Mouse (Mus musculus) kidney, postnatal 10 days (tissue): ENCODE measurements around the gene Snap47.
"Not testable (repeated sequence)": the region's sequence is repeated elsewhere in the genome, so short reads cannot be mapped to it uniquely, and the experiment has no call there.

ENCODE experiments used
- DNase-seq: peaks from one replicate; pipeline ENCODE4 v3.0.0; 2021; ENCODE audit warnings: mixed read lengths

Gene Snap47

GRCm38 (mm10) chr11:59421436-59421835 lies 29.6 kb downstream of the Snap47 start:
- peak; percentile 34 for DNase-seq

- DNase-seq, result peak; percentile 38
These were observed 32.3 kb downstream of the Snap47 start for GRCm38 (mm10) chr11:59418708-59419107.

DNA sequence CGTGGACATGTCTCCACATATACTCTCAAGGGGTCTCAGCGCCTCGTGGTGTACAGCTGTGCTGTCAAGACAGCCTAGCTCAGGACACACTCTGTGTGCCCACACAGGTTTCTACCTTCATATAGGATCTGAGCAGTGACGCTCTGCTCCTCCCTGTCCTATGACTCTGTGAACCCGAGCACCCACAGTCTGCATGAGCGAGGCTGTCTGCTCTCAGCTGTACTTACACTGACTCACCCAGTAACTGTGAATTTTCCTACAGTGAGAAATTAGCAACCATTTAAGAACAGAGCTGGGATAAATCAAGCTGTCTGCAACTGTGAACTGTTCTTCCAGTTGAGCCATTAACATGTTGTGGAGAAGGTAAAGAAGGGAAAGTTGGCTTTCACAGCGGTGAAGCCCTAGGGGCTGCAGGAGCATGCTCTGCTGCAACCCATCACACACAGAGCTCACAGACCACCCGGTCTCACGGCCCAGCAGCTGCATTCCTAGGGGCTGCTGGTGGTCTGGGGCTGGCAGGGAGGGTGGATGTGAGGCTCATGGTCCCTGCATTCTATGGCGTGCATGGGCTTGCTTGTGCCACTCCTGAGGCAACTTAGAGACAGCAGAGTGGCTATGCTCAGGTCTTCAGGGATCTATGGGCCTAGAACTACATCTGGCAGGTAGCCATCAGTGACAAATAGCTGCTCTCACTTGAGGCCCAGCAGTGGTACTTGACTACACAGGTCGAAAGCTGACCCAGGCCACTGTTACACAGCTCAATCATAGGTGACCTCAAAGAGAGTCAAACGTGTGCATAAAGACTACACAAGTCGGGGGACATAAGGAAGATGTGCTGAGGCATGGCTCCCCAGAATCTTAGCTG lies 37.8 kb downstream of the Snap47 start:
- DNase-seq, result no peak

DNA sequence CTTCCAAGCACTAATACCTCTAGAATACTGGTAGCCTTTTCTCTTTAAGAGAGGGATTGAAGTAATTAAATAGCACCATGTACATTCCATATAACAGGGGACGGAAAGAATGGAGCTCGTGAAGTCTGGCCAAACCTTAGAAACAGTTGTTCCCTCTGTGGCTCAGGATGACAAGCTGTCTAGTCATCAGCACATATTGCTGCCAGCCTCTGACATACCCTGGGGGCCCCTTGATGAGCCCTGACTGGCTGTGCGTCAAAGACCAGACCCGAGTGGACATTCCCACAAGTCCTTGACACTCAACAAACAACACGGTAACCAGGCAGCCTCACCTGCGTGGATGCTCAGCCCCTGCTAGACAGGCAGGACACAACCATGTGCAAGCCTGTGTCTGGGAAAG lies 38.9 kb downstream of the Snap47 start:
- DNase-seq, result no peak

DNA sequence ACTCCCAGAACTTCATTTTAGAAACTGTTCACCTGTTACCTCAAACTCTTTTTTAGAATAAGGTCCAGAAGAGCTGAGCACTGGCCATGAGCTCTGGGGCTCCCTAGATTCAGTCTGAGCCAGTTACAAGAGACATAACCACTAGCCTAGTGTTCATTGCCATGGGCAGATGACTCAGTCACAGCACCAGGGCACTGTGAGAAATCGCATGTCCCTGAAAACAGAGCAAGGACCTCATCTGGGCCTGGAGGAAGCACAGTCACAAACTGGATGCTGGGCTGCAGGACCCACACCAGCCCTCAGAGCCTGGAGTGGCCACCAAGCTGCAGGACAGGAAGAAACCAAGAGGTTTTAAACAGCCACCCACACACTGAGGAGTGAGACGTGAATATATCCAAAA lies 40.1 kb downstream of the Snap47 start:
- DNase-seq, result no peak

DNA sequence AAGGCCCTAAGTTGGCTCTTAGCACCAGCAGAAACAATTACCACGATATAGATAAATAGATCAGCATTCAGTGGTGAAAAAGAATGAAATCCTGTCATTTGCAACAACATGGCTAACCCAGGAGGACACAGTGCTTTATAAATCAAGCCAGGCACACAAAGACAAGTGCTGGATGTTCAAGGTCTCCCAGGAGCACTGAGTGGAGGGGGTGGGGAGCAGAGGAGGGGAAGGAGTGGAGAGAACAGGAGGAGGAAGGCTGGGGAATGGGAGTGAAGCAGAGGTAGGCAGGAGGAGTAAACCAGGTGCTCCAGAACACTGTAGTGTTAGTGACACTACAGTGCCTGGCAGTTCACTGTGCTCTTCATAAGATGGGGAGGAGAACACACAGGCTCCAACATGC lies 45.2 kb downstream of the Snap47 start:
- no peak for DNase-seq

- no peak for DNase-seq
These were observed 50.1 kb downstream of the Snap47 start for GRCm38 (mm10) chr11:59400876-59401275.

DNA sequence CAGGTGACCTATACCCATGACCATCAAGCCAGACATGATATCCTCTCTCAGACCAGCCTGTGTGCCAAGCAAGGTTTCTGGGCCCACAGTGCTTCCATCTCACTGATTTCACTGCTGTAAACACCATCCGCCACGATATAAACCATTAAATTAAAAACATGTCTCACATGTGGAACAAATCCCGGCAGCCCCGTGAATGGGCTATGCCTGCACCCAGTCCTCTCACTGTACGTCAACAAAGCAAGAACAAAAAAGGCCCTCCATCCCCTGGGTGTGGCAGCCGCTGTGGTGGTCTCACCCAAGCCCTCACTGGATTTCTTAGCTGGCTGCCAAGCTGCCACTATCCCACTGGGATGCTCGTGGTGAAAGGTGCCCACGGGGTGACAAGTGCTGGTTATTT lies 51.2 kb downstream of the Snap47 start:
- no peak for DNase-seq

DNA sequence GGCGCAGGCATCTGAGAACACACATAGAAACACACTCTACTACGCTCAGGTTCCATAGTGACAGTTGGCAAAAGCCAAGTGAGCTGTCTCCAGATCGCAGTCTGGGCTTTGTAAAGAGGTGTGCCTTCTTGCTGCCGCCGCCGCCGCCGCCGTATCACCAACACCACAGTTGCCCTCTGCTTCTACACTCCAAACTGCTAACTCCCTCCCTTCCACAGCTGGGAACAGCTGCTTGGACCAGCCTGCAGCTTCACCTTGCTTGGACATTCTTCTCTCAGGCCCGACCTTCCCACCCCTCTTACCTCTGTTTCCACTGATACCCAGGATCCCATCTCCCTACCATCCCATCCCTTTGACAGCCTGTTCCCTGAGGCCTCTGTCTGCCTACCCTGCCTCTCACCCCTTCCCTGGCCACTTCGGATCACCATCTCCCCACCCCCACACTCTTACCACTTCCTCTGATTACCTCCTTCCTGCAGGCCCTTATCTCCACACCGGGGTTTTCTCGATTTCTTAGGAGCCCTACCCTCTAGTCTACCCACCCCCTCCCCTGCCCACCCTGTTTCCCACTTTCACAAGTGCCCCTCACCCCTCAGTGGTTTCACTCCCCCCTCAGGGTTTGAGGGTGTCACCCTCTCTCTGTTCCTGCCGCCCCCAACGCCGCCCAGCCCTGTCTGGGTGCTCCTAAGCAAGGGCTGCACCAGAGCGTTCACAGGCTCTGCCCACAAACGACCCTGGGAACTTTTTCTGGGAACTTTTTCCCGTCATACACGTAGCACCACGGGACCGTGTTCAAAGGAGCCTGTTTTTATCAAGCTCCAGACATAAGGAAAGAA lies 53.2 kb downstream of the Snap47 start:
- DNase-seq, result no peak

DNA sequence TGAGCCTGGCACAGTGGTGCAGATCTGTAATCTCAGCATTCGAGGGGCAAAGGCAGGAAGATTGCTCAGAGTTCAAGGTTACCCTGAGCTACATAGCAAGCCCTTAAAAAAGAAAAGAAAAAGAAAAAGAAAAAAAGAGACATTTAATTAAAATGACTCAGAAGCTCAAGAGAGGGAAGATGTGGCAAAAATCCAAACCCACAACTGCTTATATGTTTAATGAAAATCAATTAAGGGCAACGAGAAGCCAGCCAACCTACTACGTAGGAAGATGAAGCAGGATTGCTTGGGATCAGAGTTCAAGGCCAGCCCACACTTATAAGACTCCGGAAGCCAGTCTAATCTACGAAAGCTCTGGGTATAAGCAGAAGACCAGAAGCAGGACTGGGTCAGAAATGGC lies 56.5 kb downstream of the Snap47 start:
- DNase-seq, result no peak

DNA sequence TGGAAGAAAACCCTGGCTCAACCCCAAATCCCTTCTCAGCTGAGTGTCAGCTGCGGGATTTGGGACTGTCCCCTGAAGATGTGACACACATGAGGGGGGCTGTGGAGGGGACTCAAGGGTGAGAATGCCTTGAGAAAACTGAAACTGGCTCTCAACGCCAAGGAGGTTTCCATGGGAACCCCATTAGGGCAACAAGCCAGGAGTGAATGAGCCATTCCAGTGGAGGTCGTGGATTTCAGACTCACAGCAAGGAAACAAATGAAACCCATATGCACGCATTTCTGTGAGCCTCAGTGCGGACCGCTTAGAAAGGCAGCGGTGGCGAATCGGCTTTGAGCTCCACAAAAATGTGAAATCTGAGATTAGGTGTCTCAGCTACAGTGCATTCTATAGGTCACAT lies 57.4 kb downstream of the Snap47 start:
- peak; percentile 77 for DNase-seq

GRCm38 (mm10) chr11:59392300-59392699 lies 58.7 kb downstream of the Snap47 start:
- DNase-seq, result no peak

- DNase-seq, result no peak
These were observed 60.5 kb downstream of the Snap47 start for GRCm38 (mm10) chr11:59390470-59390869.

DNA sequence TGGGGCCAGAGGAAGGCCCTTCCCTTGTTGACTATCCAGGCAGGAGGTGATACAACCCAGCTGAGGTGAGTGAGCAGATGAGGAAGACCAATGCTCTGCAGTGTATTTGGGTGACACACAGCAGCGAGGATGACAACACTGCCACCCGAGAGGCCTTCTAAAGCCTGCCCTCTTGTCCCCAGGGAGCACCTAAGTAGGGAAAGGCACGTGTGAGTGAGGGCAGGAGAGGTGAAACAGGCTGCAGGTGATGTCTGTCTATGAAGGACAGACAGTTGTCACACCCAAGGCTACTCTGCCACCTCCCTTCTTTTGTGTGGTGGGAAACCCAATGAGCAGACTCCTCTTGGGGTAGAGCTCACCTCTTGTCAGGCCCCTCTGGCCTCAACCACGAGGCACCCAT lies 61.4 kb downstream of the Snap47 start:
- no peak for DNase-seq

GRCm38 (mm10) chr11:59388806-59389205 lies 62.2 kb downstream of the Snap47 start:
- no peak for DNase-seq

DNA sequence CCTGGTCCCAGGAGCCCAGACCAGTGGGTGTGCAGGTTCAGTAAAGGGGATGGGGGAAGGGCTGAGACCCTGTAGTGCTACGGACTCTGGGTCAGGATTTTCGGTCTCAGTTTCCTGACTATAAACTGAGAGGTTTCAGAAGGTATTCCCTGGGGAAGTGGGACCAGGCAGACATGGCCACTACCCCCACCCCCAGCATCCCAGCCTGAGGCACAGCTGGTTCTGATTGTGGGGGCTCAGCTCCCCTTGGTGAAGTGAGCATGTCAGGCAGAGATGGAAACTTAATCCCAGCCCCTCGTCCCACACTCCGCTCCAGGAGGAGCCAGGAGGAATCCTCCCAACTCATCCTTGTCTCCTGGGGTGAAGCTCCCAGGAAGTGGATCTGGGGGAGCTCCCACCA lies 63.5 kb downstream of the Snap47 start:
- no peak for DNase-seq

GRCm38 (mm10) chr11:59385123-59385522 lies 65.9 kb downstream of the Snap47 start:
- peak; percentile 56 for DNase-seq

GRCm38 (mm10) chr11:59384441-59384959 lies 66.5 kb downstream of the Snap47 start:
- peak; percentile 74 for DNase-seq

DNA sequence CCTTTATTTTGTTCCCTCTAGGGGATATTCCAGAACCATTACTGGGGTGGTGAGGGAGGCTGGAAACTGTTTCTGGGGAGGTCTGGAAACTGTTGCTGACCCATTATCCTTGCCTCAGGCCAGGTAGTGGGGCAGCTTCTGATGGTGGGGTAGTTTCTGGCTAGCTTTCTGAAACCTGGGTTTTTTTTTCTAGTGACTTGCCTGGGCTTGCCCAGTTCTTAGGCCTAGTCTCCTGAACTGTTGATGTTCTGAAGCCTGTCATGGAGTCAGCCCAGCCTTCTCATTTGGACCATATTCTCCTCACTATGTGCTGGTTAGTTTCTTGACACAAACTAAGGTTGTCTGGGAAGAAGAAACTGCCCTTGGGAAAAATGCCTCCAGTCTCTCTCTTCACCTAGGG lies 71.4 kb downstream of the Snap47 start:
- DNase-seq, result no peak

GRCm38 (mm10) chr11:59377999-59378398 lies 73.0 kb downstream of the Snap47 start:
- DNase-seq, result no peak

DNA sequence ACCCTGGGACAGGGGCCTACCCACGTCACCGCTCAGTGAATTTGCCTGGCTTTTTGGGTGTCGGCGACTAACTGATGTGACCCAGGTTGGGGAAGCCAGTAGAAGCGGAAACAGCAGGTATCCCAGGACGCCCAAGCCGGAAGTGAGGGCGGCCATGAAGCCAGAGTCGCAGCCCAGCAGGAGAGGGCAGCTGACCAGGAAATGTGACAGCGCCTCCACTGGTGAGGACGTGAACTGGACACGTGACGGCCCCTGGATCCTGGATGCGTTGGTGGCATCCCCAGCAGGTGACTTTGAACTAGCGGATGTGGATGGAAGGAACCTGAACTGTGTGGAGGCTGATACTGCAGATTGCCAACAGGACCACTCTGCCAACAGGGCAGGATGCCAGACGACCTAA lies 75.5 kb downstream of the Snap47 start, which contains the start of gene Prss38:
Gene Prss38, minus strand, starts transcription at position 183 of the 400 bp plus-strand sequence.
- no peak for DNase-seq

GRCm38 (mm10) chr11:59369848-59370247 lies 81.1 kb downstream of the Snap47 start:
- DNase-seq, result no peak

- DNase-seq, result not testable (repeated sequence)
These were observed 83.0 kb downstream of the Snap47 start for GRCm38 (mm10) chr11:59367955-59368354.

DNA sequence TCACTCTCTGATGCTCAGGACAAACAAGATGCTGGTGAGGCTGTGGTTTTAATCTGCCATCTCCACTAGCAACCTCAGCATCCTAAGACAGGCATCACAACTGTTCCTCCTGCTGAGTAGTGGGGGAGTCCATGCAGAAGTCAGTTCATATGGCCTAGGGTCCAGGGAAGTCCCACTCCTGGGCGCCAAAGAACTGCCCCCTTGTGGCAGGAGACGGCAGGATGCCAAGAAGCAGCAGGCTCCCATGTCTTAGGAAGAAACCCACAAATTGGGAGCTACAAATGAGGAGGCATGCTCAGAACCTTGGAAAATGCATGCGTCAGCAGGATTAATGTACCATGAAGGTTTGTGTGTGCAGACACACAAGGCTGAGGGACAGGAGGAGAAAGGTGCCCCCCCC lies 84.4 kb downstream of the Snap47 start:
- DNase-seq, result peak; percentile 64
